Mouse (Mus musculus) CH12.LX (cell line): ENCODE data around the gene Foxe1. TPM values are rescaled to one million over a fixed set of nuclear protein-coding genes. Genes with fewer than 3 reads are reported as not detected.

Experiments used
- DNase-seq: peaks from one replicate; pipeline ENCODE4 v3.0.0-alpha.2; 2013; ENCODE audit errors: extremely low read depth
- H3K27ac ChIP-seq: 2 replicates; pipeline ENCODE4 v1.5.1; 2012; ENCODE audit warnings: low read depth, mild to moderate bottlenecking, control low read depth, moderate library complexity; ENCODE audit not compliant: insufficient read depth
- H3K27me3 ChIP-seq: replicated peaks from 2 replicates; pipeline ENCODE3; 2012; ENCODE audit warnings: inconsistent platforms
- H3K36me3 ChIP-seq, 2 experiments: replicated peaks in 1 of 2; 2 replicates each; pipeline versions ENCODE3 to v1.6.1; 2012; ENCODE audit warnings: inconsistent platforms in 1 of 2, low read length in 1 of 2, mild to moderate bottlenecking in 1 of 2, mixed read lengths in 1 of 2, moderate library complexity in 1 of 2; ENCODE audit not compliant: control insufficient read depth in 1 of 2, insufficient read depth in 1 of 2
- H3K4me1 ChIP-seq, 2 experiments: 2 replicates each; pipeline ENCODE4 v1.6.1; 2012; ENCODE audit warnings: inconsistent platforms in 1 of 2, moderate library complexity in 1 of 2; ENCODE audit not compliant: insufficient read depth in 2 of 2, control insufficient read depth in 1 of 2
- H3K4me2 ChIP-seq: 2 replicates; pipeline ENCODE4 v1.6.1; 2012; ENCODE audit warnings: low read depth, mild to moderate bottlenecking, control low read depth; ENCODE audit not compliant: poor library complexity, insufficient read depth, severe bottlenecking
- H3K4me3 ChIP-seq, 3 experiments: fragments of 150-350 bp in 1 of 3; sonication (generic) in 1 of 3; replicated peaks in 1 of 3; 2 replicates each; pipeline versions ENCODE3 to v1.5.1; 2011 to 2012; ENCODE audit warnings: low read depth in 2 of 3, low read length in 2 of 3, mild to moderate bottlenecking in 2 of 3, moderate library complexity in 2 of 3, control low read depth in 1 of 3, improper control_type of control experiment in 1 of 3, inconsistent platforms in 1 of 3, mixed read lengths in 1 of 3; ENCODE audit not compliant: poor library complexity in 1 of 3
- H3K79me2 ChIP-seq: replicated peaks from 2 replicates; pipeline ENCODE4 v1.6.1; 2012; ENCODE audit warnings: mild to moderate bottlenecking, moderate library complexity; ENCODE audit not compliant: control insufficient read depth, poor library complexity, insufficient read depth, severe bottlenecking; ENCODE audit errors: extremely low read depth
- H3K9ac ChIP-seq: 2 replicates; pipeline ENCODE4 v1.6.1; 2012; ENCODE audit warnings: low read depth, mild to moderate bottlenecking, control low read depth, moderate library complexity; ENCODE audit not compliant: insufficient read depth
- H3K9me3 ChIP-seq: replicated peaks from 2 replicates; pipeline ENCODE3; 2012; ENCODE audit warnings: low read length, inconsistent platforms, mixed read lengths
- CHD1 ChIP-seq: IDR thresholded peaks from 2 replicates; pipeline ENCODE4 v1.6.1; 2012; ENCODE audit warnings: low read depth, low read length, improper control_type of control experiment, inconsistent platforms
- CHD2 ChIP-seq: IDR thresholded peaks from 2 replicates; pipeline ENCODE4 v1.6.1; 2011; ENCODE audit warnings: low read length, improper control_type of control experiment
- CTCF ChIP-seq, 2 experiments: IDR thresholded peaks in 1 of 2; conservative IDR thresholded peaks in 1 of 2; 2 replicates each; pipeline ENCODE4 v1.5.1; 2011 to 2012; ENCODE audit warnings: low read depth in 2 of 2, low read length in 2 of 2, improper control_type of control experiment in 1 of 2, inconsistent platforms in 1 of 2, mild to moderate bottlenecking in 1 of 2, moderate library complexity in 1 of 2
- E2F4 ChIP-seq: IDR thresholded peaks from 2 replicates; pipeline ENCODE4 v1.6.1; 2011; ENCODE audit warnings: low read depth, low read length, improper control_type of control experiment; ENCODE audit not compliant: insufficient replicate concordance
- ELF1 ChIP-seq: IDR thresholded peaks from 2 replicates; pipeline ENCODE4 v1.6.1; 2014; ENCODE audit warnings: low read depth, mild to moderate bottlenecking, inconsistent platforms, low read length, improper control_type of control experiment
- EP300 ChIP-seq: IDR thresholded peaks from 2 replicates; pipeline ENCODE4 v1.6.1; 2011; ENCODE audit warnings: low read length, improper control_type of control experiment
- HCFC1 ChIP-seq: IDR thresholded peaks from 2 replicates; pipeline ENCODE4 v1.6.1; 2012; ENCODE audit warnings: low read depth, mild to moderate bottlenecking, inconsistent platforms, low read length, improper control_type of control experiment
- IRF4 ChIP-seq: IDR thresholded peaks from 2 replicates; pipeline ENCODE4 v1.6.1; 2014; ENCODE audit warnings: low read depth, mild to moderate bottlenecking, inconsistent platforms, low read length, improper control_type of control experiment
- JUN ChIP-seq: IDR thresholded peaks from 2 replicates; pipeline ENCODE4 v1.6.1; 2011; ENCODE audit warnings: low read depth, mild to moderate bottlenecking, low read length, improper control_type of control experiment, moderate library complexity; ENCODE audit not compliant: insufficient read depth
- JUND ChIP-seq: conservative IDR thresholded peaks from 2 replicates; pipeline ENCODE4 v1.6.1; 2011; ENCODE audit warnings: low read depth, low read length, improper control_type of control experiment
- KAT2A ChIP-seq: IDR thresholded peaks from 2 replicates; pipeline ENCODE4 v1.6.1; 2012; ENCODE audit warnings: low read length, improper control_type of control experiment, inconsistent platforms; ENCODE audit not compliant: insufficient replicate concordance
- MEF2A ChIP-seq: IDR thresholded peaks from 2 replicates; pipeline ENCODE4 v1.6.1; 2014; ENCODE audit warnings: low read depth, mild to moderate bottlenecking, inconsistent platforms, low read length, improper control_type of control experiment, borderline replicate concordance
- MYC ChIP-seq: IDR thresholded peaks from 2 replicates; pipeline ENCODE4 v1.6.1; 2011; ENCODE audit warnings: low read depth, mild to moderate bottlenecking, improper control_type of control experiment, low read length
- NELFE ChIP-seq: IDR thresholded peaks from 2 replicates; pipeline ENCODE4 v1.6.1; 2011; ENCODE audit warnings: low read depth, low read length, improper control_type of control experiment
- NRF1 ChIP-seq: IDR thresholded peaks from 2 replicates; pipeline ENCODE4 v1.6.1; 2014; ENCODE audit warnings: low read depth, mild to moderate bottlenecking, inconsistent platforms, low read length, improper control_type of control experiment, moderate library complexity
- PAX5 ChIP-seq: IDR thresholded peaks from 2 replicates; pipeline ENCODE4 v1.6.1; 2012; ENCODE audit warnings: low read length, inconsistent platforms, mixed read lengths
- POLR2A ChIP-seq: IDR thresholded peaks from 2 replicates; pipeline ENCODE4 v1.6.1; 2011; ENCODE audit warnings: low read depth, mild to moderate bottlenecking, improper control_type of control experiment, low read length
- RCOR1 ChIP-seq: conservative IDR thresholded peaks from 2 replicates; pipeline ENCODE4 v1.6.1; 2012; ENCODE audit warnings: low read depth, mild to moderate bottlenecking, inconsistent platforms, low read length, improper control_type of control experiment
- SIN3A ChIP-seq: IDR thresholded peaks from 2 replicates; pipeline ENCODE4 v1.6.1; 2012; ENCODE audit warnings: low read length, improper control_type of control experiment, inconsistent platforms
- SMC3 ChIP-seq: IDR thresholded peaks from 2 replicates; pipeline ENCODE4 v1.6.1; 2011; ENCODE audit warnings: low read depth, low read length, improper control_type of control experiment
- TCF12 ChIP-seq: IDR thresholded peaks from 2 replicates; pipeline ENCODE4 v1.6.1; 2014; ENCODE audit warnings: low read depth, mild to moderate bottlenecking, inconsistent platforms, low read length, improper control_type of control experiment
- UBTF ChIP-seq: IDR thresholded peaks from 2 replicates; pipeline ENCODE4 v1.6.1; 2012; ENCODE audit warnings: low read depth, mild to moderate bottlenecking, inconsistent platforms, low read length, improper control_type of control experiment, moderate library complexity
- USF1 ChIP-seq: IDR thresholded peaks from 2 replicates; pipeline ENCODE4 v1.6.1; 2014; ENCODE audit warnings: low read depth, mild to moderate bottlenecking, inconsistent platforms, low read length, improper control_type of control experiment
- ZC3H11A ChIP-seq: IDR thresholded peaks from 2 replicates; pipeline ENCODE4 v1.6.1; 2012; ENCODE audit warnings: low read depth, mild to moderate bottlenecking, inconsistent platforms, low read length, improper control_type of control experiment
- ZMIZ1 ChIP-seq: IDR thresholded peaks from 2 replicates; pipeline ENCODE4 v1.6.1; 2012; ENCODE audit warnings: low read depth, mild to moderate bottlenecking, inconsistent platforms, low read length, improper control_type of control experiment
- ZNF384 ChIP-seq: IDR thresholded peaks from 2 replicates; pipeline ENCODE4 v1.6.1; 2012; ENCODE audit warnings: low read depth, low read length, improper control_type of control experiment, inconsistent platforms
- dilution Hi-C: fragments of 300-500 bp; cut with MboI; formaldehyde crosslinking; loops from 2 replicates; pipeline ENCODE4 v1.14.3; 2020; ENCODE audit warnings: low sequenced_read_pairs; ENCODE audit not compliant: extremely low pct_unique_long_range_greater_than_20kb, extremely low pct_ligation_motif_present
- in situ Hi-C: fragments of 300-500 bp; cut with MboI; formaldehyde crosslinking; loops from 3 replicates; pipeline ENCODE4 v1.14.3; 2019; ENCODE audit warnings: low sequenced_read_pairs, low pct_ligation_motif_present, low pct_unique_long_range_greater_than_20kb, mixed read lengths
- polyA plus RNA-seq: library from polyadenylated mRNA; unstranded; fragments of >175 nt; gene quantifications from 2 replicates; pipeline ENCODE4 v1.2.1, GENCODE M21; 2012; ENCODE audit warnings: low read depth; ENCODE audit not compliant: insufficient read length
- total RNA-seq, 2 experiments: library from RNA; depleted of rRNA; stranded (reverse); fragments of 300-350 nt in 1 of 2; fragments of >200 nt in 1 of 2; gene quantifications; 2 replicates each; pipeline ENCODE4 v1.2.3; 2012 to 2014

Foxe1 gene
- total and polyA plus RNA-seq, 3 experiments = not detected

GRCm38 (mm10) chr4:46307341-46307740 is 36.1 kb upstream of the Foxe1 start:
- H3K9ac ChIP-seq = no peak overlapping the region
- no peaks in the 10 kb centered on the region for H3K36me3 ChIP-seq
- no peaks in the 10 kb centered on the region for H3K9me3 ChIP-seq
- TF ChIP-seq USF1 = no peak
- TF ChIP-seq PAX5 = no peak
- TF ChIP-seq SMC3 = no peak
- TF ChIP-seq HCFC1 = no peak
- no peak for TF ChIP-seq MYC
- no peak for TF ChIP-seq SIN3A
- no peak for TF ChIP-seq E2F4
- TF ChIP-seq ZNF384 = no peak
- TF ChIP-seq CTCF (conservative IDR thresholded peaks at IDR 0.05 in 1 of 2, IDR thresholded peaks at IDR 0.05 in 1 of 2; ENCODE audit: low read depth in 2 of 2, low read length in 2 of 2) = no peak
- no peak for TF ChIP-seq ZMIZ1
- TF ChIP-seq JUN = no peak
- TF ChIP-seq IRF4 = no peak
- TF ChIP-seq, all 38 proteins: peak for 0
- DNase-seq = no peak
- Histone ChIP-seq H3K4me2 (no peak overlapping the region), H3K27ac (no peak overlapping the region), H3K79me2 (no peaks in the 10 kb centered on the region), H3K4me3 (no peak overlapping the region), H3K4me1 (peaks cover 6 to 11% of the 10 kb centered on the region in 2 experiments; a peak in 3 of 4 replicates), H3K27me3 (peaks cover 59% of the 10 kb centered on the region)
- dilution Hi-C loops (no loop called here), in situ Hi-C loops (no loop called here)

GRCm38 (mm10) chr4:46307869-46308268 is 35.5 kb upstream of the Foxe1 start:
- no peaks in the 10 kb centered on the region for H3K79me2 ChIP-seq
- dilution Hi-C loops (no loop called here), in situ Hi-C loops (no loop called here)
- H3K27me3 ChIP-seq = peaks cover 59% of the 10 kb centered on the region
- H3K9me3 ChIP-seq = no peaks in the 10 kb centered on the region
- H3K4me1 ChIP-seq = peaks cover 6 to 11% of the 10 kb centered on the region in 2 experiments; a peak in 3 of 4 replicates
- no peak overlapping the region for H3K4me2 ChIP-seq
- H3K9ac ChIP-seq = no peak overlapping the region
- no peak overlapping the region for H3K4me3 ChIP-seq
- no peak for TF ChIP-seq JUND
- no peak for TF ChIP-seq TCF12
- TF ChIP-seq CHD2 = no peak
- no peak for TF ChIP-seq IRF4
- TF ChIP-seq ELF1 = no peak
- no peak for TF ChIP-seq NRF1
- no peak for TF ChIP-seq MEF2A
- no peak for TF ChIP-seq SMC3
- no peak for TF ChIP-seq PAX5
- no peak for TF ChIP-seq UBTF
- TF ChIP-seq CHD1 = no peak
- no peak for TF ChIP-seq ZC3H11A
- no peak for TF ChIP-seq EP300
- no peak for TF ChIP-seq RCOR1
- no peak for TF ChIP-seq POLR2A
- TF ChIP-seq KAT2A = no peak
- no peak for TF ChIP-seq NELFE
- DNase-seq = no peak
- H3K27ac ChIP-seq = no peak overlapping the region
- no peaks in the 10 kb centered on the region for H3K36me3 ChIP-seq
